Mouse (Mus musculus) monocyte, adult 5-6 weeks (primary cell): ENCODE results near the gene Svs2. TPM values are rescaled to one million over a fixed set of nuclear protein-coding genes. Genes with fewer than 3 reads are reported as not detected.

Source experiments
- total RNA-seq: library from RNA; stranded (forward); fragments of 200-1000, 200-491, 200-594 nt; gene quantifications from 3 replicates; pipeline ENCODE4 v1.2.3, GENCODE M21; 2017

Gene Svs2
- total RNA-seq, 1 experiment from 2014 or later: 1.1 TPM

Other genes with a start within 250 kb of the Svs2 start
- 50.9 to 83.0 TPM (median 67.5 TPM) in 3 replicates for gene Ywhab, start 243.5 kb downstream of the Svs2 start, total RNA-seq
- 1.9 to 3.5 TPM in 2 of 3 replicates, not detected in the other for gene Pabpc1l, start 213.0 kb downstream of the Svs2 start, total RNA-seq
- 304 to 378 TPM (median 341 TPM) in 3 replicates for gene Stk4, start 168.1 kb downstream of the Svs2 start, total RNA-seq
- 38.3 to 59.3 TPM (median 43.2 TPM) in 3 replicates for gene Tomm34, start 167.3 kb downstream of the Svs2 start, total RNA-seq
- gene Kcns1, start 67.4 kb downstream of the Svs2 start, total RNA-seq: not detected in 3 replicates
- not detected in 3 replicates for gene Wfdc5, start 55.7 kb downstream of the Svs2 start, total RNA-seq
- not detected in 3 replicates for gene Wfdc12, start 47.9 kb downstream of the Svs2 start, total RNA-seq
- not detected in 3 replicates for gene Wfdc15a, start 38.3 kb downstream of the Svs2 start, total RNA-seq
- gene Wfdc15b, start 16.8 kb downstream of the Svs2 start, total RNA-seq: not detected in 3 replicates
- gene Svs3b, start 18.2 kb upstream of the Svs2 start, total RNA-seq: not detected in 3 replicates
- not detected in 3 replicates for gene Svs4, start 40.0 kb upstream of the Svs2 start, total RNA-seq
- not detected in 3 replicates for gene Svs3a, start 50.8 kb upstream of the Svs2 start, total RNA-seq
- gene Svs6, start 78.3 kb upstream of the Svs2 start, total RNA-seq: not detected in 3 replicates
- gene Svs5, start 94.3 kb upstream of the Svs2 start, total RNA-seq: not detected in 3 replicates
- 7.4 to 25.2 TPM (median 20.6 TPM) in 3 replicates for gene Slpi, start 150.6 kb upstream of the Svs2 start, total RNA-seq
- gene Rbpjl, start 164.7 kb upstream of the Svs2 start, total RNA-seq: not detected in 3 replicates
- not detected in 3 replicates for gene Matn4, start 166.7 kb upstream of the Svs2 start, total RNA-seq
- 14.1 to 26.0 TPM (median 16.6 TPM) in 3 replicates for gene Sdc4, start 205.4 kb upstream of the Svs2 start, total RNA-seq
- gene Sys1, start 218.5 kb upstream of the Svs2 start, total RNA-seq: 17.0 to 30.1 TPM (median 24.9 TPM) in 3 replicates
- 4.9 TPM in 1 of 3 replicates, not detected in the others for gene Gm20458, start 222.5 kb upstream of the Svs2 start, total RNA-seq
- gene Trp53tg5, start 235.3 kb upstream of the Svs2 start, total RNA-seq: 0.68 TPM in 1 of 3 replicates, not detected in the others
- gene Dbndd2, start 247.6 kb upstream of the Svs2 start, total RNA-seq: 3.1 to 12.6 TPM (median 7.4 TPM) in 3 replicates